Mouse (Mus musculus): ENCODE data around the gene Wdr6.

The Wdr6 gene

GRCm38 (mm10) chr9:108573774-108574690 is 4.5 kb downstream of the Wdr6 start:
- peak; percentile 55 for DNase-seq (ENCODE audit: low spot score)

- DNase-seq (ENCODE audit: low spot score), result no peak
Observed at GRCm38 (mm10) chr9:108572321-108572720, 6.2 kb downstream of the Wdr6 start.

GRCm38 (mm10) chr9:108571401-108571973 is 7.1 kb downstream of the Wdr6 start:
- DNase-seq (ENCODE audit: low spot score), result no peak

- DNase-seq (ENCODE audit: low spot score), result peak; percentile 66
Observed at GRCm38 (mm10) chr9:108570207-108570896, 8.2 kb downstream of the Wdr6 start.

- DNase-seq (ENCODE audit: low spot score), result peak; percentile 80
Observed at GRCm38 (mm10) chr9:108569381-108570206, 8.9 kb downstream of the Wdr6 start, which contains the start of gene Dalrd3. Gene Dalrd3, plus strand, starts transcription at chr9:108569886.

- DNase-seq (ENCODE audit: low spot score), result no peak
Observed at GRCm38 (mm10) chr9:108568511-108568921, 10.0 kb downstream of the Wdr6 start.

GRCm38 (mm10) chr9:108567931-108568419 is 10.6 kb downstream of the Wdr6 start:
- no peak for DNase-seq (ENCODE audit: low spot score)

GRCm38 (mm10) chr9:108566815-108567776 is 11.4 kb downstream of the Wdr6 start, which contains the start of gene Ndufaf3:
Gene Ndufaf3, minus strand, starts transcription at chr9:108567434.
- DNase-seq (ENCODE audit: low spot score), result peak; percentile 89

- no peak for DNase-seq (ENCODE audit: low spot score)
Observed at GRCm38 (mm10) chr9:108565881-108566814, 12.4 kb downstream of the Wdr6 start.

GRCm38 (mm10) chr9:108564131-108564530 is 14.4 kb downstream of the Wdr6 start:
- DNase-seq (ENCODE audit: low spot score), result no peak

- DNase-seq (ENCODE audit: low spot score), result no peak
Observed at GRCm38 (mm10) chr9:108563671-108564070, 14.9 kb downstream of the Wdr6 start.

GRCm38 (mm10) chr9:108560227-108560841 is 18.2 kb downstream of the Wdr6 start, which contains the start of gene Impdh2:
Gene Impdh2, plus strand, starts transcription at chr9:108560286.
- DNase-seq (ENCODE audit: low spot score), result peak; percentile 91

GRCm38 (mm10) chr9:108559169-108559568 is 19.4 kb downstream of the Wdr6 start:
- no peak for DNase-seq (ENCODE audit: low spot score)

GRCm38 (mm10) chr9:108546875-108547274 is 31.7 kb downstream of the Wdr6 start:
- DNase-seq (ENCODE audit: low spot score), result no peak

GRCm38 (mm10) chr9:108545986-108546385 is 32.6 kb downstream of the Wdr6 start:
- DNase-seq (ENCODE audit: low spot score), result no peak

- no peak for DNase-seq (ENCODE audit: low spot score)
Observed at GRCm38 (mm10) chr9:108540846-108541245, 37.7 kb downstream of the Wdr6 start.

- DNase-seq (ENCODE audit: low spot score), result no peak
Observed at GRCm38 (mm10) chr9:108531496-108531895, 47.0 kb downstream of the Wdr6 start.

- DNase-seq (ENCODE audit: low spot score), result no peak
Observed at GRCm38 (mm10) chr9:108530954-108531353, 47.6 kb downstream of the Wdr6 start.

GRCm38 (mm10) chr9:108525400-108525799 is 53.1 kb downstream of the Wdr6 start:
- no peak for DNase-seq (ENCODE audit: low spot score)

Data from ovary, postnatal 14 days (tissue).